Mouse (Mus musculus) lung, embryonic 14.5 days (tissue): ENCODE results near the gene Elp5. TPM values are rescaled to one million over a fixed set of nuclear protein-coding genes. Genes with fewer than 3 reads are reported as not detected.
"Not testable (repeated sequence)": the region's sequence is repeated elsewhere in the genome, so short reads cannot be mapped to it uniquely, and the experiment has no call there.

Source experiments
- ATAC-seq: fragments of 200-750 bp; cut with Nextera tagmentation; 2 replicates; pipeline ENCODE4 v1.8.0; 2017; ENCODE audit warnings: mild to moderate bottlenecking, moderate TSS enrichment, moderate library complexity; ENCODE audit not compliant: insufficient read depth
- DNase-seq: peaks from one replicate; pipeline ENCODE4 v3.0.0-alpha.2; 2015
- H3K27ac ChIP-seq: fragments of 300-500 bp; sonication (generic); 2 replicates; pipeline ENCODE4 v1.5.1; 2014; ENCODE audit warnings: low read depth, mild to moderate bottlenecking, moderate library complexity
- H3K27me3 ChIP-seq: fragments of 300-500 bp; sonication (generic); 2 replicates; pipeline ENCODE4 v1.6.1; 2014; ENCODE audit warnings: low read length, control low read depth; ENCODE audit not compliant: insufficient read depth
- H3K36me3 ChIP-seq: fragments of 300-500 bp; sonication (generic); 2 replicates; pipeline ENCODE4 v1.6.1; 2014; ENCODE audit warnings: control low read depth; ENCODE audit not compliant: insufficient read depth
- H3K4me1 ChIP-seq: fragments of 300-500 bp; sonication (generic); 2 replicates; pipeline ENCODE4 v1.6.1; 2014; ENCODE audit warnings: antibody characterized with exemption, control low read depth; ENCODE audit not compliant: insufficient read depth
- H3K4me2 ChIP-seq: fragments of 300-500 bp; sonication (generic); 2 replicates; pipeline ENCODE4 v1.6.1; 2014; ENCODE audit warnings: mild to moderate bottlenecking
- H3K4me3 ChIP-seq: fragments of 300-500 bp; sonication (generic); 2 replicates; pipeline ENCODE4 v1.5.1; 2014; ENCODE audit warnings: low read depth, low read length
- H3K9ac ChIP-seq: fragments of 300-500 bp; sonication (generic); 2 replicates; pipeline ENCODE4 v1.6.1; 2014
- H3K9me3 ChIP-seq: fragments of 300-500 bp; sonication (generic); 2 replicates; pipeline ENCODE4 v1.6.1; 2016; ENCODE audit warnings: low read depth, low read length, control low read depth
- CTCF ChIP-seq: IDR thresholded peaks from 2 replicates; pipeline ENCODE4 v1.5.1; 2016; ENCODE audit warnings: antibody characterized with exemption, low read depth
- WGBS: fragments of 180-500 bp; shearing (Covaris S2); extraction: QIAGEN DNeasy Blood & Tissue Kit; methylation state at CpG from one replicate; pipeline ENCODE4 v1.1.7; 2014; 5-methylcytosine and 5-hydroxymethylcytosine counted together
- polyA plus RNA-seq: library from polyadenylated mRNA; unstranded; fragments of >200 nt; fragmentation: Nextera tagmentation; extraction: Ambion mirVana; gene quantifications from 2 replicates; pipeline ENCODE4 v1.2.1, GENCODE M21; 2014

Elp5 gene
- polyA plus RNA-seq, 1 experiment from 2014 or later = 113 TPM

DNA sequence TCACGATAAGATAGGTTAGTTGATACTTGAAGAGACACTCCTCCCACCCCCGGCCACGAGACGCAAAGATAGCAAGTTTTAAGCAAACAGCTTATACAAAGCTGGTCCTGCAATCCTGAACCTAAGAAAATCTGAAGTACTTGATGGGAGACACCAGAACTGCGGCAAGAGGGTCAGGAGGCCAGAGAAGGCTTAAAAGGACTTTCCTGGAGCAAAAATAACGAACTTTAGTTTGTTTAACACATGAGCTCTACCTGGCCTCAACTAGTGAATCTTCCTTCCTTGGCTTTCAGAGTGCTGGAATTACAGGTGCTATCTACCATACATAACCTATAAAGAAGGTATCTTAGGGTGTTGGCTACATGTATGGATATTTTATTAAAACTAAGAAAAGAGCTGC is 47.6 kb downstream of the Elp5 start:
- ATAC-seq (no peak), DNase-seq (no peak)
- Histone ChIP-seq H3K27me3 (peaks cover 28% of the 10 kb centered on the region), H3K27ac (no peak overlapping the region), H3K4me1 (peaks cover 6% of the 10 kb centered on the region; the same call in 1 of the 2 replicates), H3K9ac (no peak overlapping the region), H3K4me3 (peak overlapping the region; percentile 54; the same call in 1 of the 2 replicates), H3K36me3 (no peaks in the 10 kb centered on the region), H3K9me3 (no peaks in the 10 kb centered on the region), H3K4me2 (peak overlapping the region; percentile 99)
- WGBS = 12% methylated on average over 6 of the region's 6 CpGs
- TF ChIP-seq CTCF = no peak

DNA sequence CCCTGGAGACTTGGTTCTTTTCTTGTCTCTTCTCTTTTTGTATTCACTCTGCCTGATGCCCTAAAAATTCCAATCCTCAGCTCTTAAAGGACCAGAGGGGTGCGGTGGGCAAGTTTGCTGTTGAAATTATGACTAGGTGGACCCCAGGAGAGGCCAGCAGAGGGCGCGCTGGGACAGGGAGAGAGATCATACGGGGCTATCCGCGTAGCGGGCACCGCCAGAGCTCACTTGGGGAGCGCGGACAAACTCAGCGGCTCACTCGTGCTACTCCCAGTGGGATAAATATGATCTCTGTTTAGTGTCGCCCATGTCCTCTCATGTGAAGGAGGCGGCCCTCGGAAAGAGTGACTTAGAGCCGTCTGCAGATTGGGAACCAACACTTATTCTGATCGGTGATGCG is 48.1 kb downstream of the Elp5 start:
- H3K4me1 ChIP-seq = peaks cover 6% of the 10 kb centered on the region; the same call in 1 of the 2 replicates
- peak overlapping the region; percentile 57 for H3K4me2 ChIP-seq
- peak; percentile 97 for DNase-seq
- peaks cover 28% of the 10 kb centered on the region for H3K27me3 ChIP-seq
- H3K9me3 ChIP-seq = no peaks in the 10 kb centered on the region
- no peaks in the 10 kb centered on the region for H3K36me3 ChIP-seq
- TF ChIP-seq CTCF = peak; percentile 95
- no peak overlapping the region for H3K27ac ChIP-seq
- ATAC-seq = peak; percentile 63
- WGBS = 1% methylated on average over 18 of the region's 18 CpGs
- no peak overlapping the region for H3K9ac ChIP-seq
- H3K4me3 ChIP-seq = peak overlapping the region; percentile 20

DNA sequence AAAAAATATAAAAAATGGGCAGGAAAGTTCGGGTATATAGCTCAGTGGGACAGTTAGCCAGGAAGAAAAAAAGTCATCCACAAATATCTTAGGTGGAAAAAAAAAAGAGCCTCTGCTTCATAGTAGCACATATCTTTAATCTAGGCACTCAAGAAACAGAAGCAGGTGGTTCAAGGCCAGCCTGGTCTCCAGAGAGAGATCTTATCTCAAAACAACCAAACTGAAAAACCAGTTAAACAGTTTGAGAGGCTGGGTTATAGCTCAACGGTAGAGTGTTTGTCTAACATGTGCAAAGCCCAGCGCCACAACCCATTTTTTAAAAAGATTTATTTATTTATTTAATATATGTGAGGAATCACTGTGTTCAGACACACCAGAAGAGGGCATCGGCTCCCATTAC is 49.3 kb downstream of the Elp5 start:
- ATAC-seq (no peak), DNase-seq (no peak)
- Histone ChIP-seq H3K27me3 (peaks cover 23% of the 10 kb centered on the region), H3K9ac (no peak overlapping the region), H3K36me3 (no peaks in the 10 kb centered on the region), H3K9me3 (no peaks in the 10 kb centered on the region), H3K4me3 (no peak overlapping the region), H3K27ac (no peak overlapping the region), H3K4me1 (peaks cover 6% of the 10 kb centered on the region; the same call in 1 of the 2 replicates), H3K4me2 (no peak overlapping the region)
- no peak for TF ChIP-seq CTCF
- WGBS = 50% methylated on average over 4 of the region's 4 CpGs

DNA sequence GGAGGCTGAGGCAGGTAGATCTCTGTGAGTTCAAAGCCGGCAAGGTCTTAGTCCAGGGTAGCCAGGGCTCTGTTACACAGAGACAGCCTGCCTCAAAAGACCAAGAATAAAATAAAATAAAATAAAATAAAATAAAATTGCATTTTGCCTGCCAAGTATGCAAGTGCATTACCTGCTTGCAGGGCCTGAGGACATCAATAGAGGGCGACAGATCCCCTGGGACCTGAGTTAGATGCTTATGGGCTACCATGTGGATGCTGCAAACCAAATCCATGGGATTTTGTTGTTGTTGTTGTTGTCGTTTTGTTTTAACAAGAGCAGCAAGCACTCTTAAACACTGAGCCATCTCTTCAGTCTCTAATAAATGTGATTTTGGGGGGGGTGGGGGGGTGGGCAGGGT is 50.1 kb downstream of the Elp5 start:
- Histone ChIP-seq H3K27me3 (peaks cover 20% of the 10 kb centered on the region), H3K27ac (no peak overlapping the region), H3K36me3 (no peaks in the 10 kb centered on the region), H3K4me2 (no peak overlapping the region), H3K4me1 (peaks cover 6% of the 10 kb centered on the region; the same call in 1 of the 2 replicates), H3K9me3 (no peaks in the 10 kb centered on the region), H3K4me3 (no peak overlapping the region), H3K9ac (no peak overlapping the region)
- peak; percentile 40 for TF ChIP-seq CTCF
- ATAC-seq = no peak
- WGBS = 39% methylated on average over 3 of the region's 3 CpGs
- DNase-seq = no peak

DNA sequence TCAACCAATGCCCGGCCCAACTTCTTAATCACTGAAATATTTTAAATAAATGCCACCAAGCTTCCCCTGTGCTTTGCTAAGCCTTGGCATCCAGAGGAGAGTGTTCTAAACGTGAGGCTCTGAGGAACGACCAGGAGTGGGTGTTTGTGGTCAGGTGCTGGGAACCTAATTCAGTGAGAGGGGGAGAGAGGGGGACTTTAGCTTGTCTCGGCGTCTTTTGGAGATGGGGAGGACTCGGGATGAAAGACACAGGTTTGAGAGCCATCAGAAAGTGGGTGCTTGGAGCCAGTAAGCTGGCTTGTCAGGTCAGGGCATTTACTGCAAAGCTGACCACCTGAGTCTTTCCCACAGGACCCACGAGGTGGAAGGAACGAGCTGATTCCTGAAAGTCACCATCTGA is 50.5 kb downstream of the Elp5 start:
- no peak overlapping the region for H3K27ac ChIP-seq
- no peak for TF ChIP-seq CTCF
- peaks cover 20% of the 10 kb centered on the region for H3K27me3 ChIP-seq
- no peaks in the 10 kb centered on the region for H3K36me3 ChIP-seq
- H3K4me2 ChIP-seq = no peak overlapping the region
- WGBS = 64% methylated on average over 8 of the region's 8 CpGs
- no peak overlapping the region for H3K9ac ChIP-seq
- ATAC-seq (no peak), DNase-seq (no peak)
- no peaks in the 10 kb centered on the region for H3K9me3 ChIP-seq
- H3K4me3 ChIP-seq = no peak overlapping the region
- H3K4me1 ChIP-seq = peaks cover 6% of the 10 kb centered on the region; the same call in 1 of the 2 replicates

DNA sequence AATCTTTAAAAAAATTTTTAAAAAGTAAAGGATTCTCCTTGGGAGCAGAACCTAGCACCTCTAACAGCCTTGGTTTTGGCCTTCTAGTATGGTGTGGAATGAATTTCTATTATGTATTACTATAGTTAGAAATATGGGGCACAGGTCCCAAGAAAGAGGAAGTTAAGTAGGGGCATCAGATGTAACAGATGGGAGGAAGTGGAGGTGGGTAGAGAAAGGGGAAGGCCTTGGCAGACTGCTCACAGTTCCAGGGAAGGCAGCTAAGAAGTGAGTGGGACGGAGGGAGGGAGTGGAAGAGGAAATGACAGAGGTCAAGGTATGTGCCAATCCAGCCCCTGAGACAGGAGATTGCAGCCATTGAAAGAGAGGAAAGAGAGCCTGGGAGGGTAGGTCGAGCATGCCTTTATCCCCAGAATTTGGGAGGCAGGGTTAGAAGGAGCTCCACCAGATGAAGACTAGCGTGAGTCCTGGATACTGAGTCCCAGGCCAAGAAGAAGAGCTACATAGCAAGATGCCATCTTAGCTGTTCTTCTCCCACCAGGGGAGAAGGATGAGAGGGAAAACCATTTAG is 51.3 kb downstream of the Elp5 start:
- no peak for DNase-seq
- H3K9ac ChIP-seq = no peak overlapping the region
- no peak for ATAC-seq
- no peak overlapping the region for H3K27ac ChIP-seq
- peaks cover 15% of the 10 kb centered on the region for H3K27me3 ChIP-seq
- no peaks in the 10 kb centered on the region for H3K36me3 ChIP-seq
- H3K4me2 ChIP-seq = no peak overlapping the region
- peaks cover 2% of the 10 kb centered on the region; the same call in 1 of the 2 replicates for H3K4me1 ChIP-seq
- no peaks in the 10 kb centered on the region for H3K9me3 ChIP-seq
- WGBS = 67% methylated on average over 3 of the region's 3 CpGs
- no peak overlapping the region for H3K4me3 ChIP-seq
- TF ChIP-seq CTCF = no peak

DNA sequence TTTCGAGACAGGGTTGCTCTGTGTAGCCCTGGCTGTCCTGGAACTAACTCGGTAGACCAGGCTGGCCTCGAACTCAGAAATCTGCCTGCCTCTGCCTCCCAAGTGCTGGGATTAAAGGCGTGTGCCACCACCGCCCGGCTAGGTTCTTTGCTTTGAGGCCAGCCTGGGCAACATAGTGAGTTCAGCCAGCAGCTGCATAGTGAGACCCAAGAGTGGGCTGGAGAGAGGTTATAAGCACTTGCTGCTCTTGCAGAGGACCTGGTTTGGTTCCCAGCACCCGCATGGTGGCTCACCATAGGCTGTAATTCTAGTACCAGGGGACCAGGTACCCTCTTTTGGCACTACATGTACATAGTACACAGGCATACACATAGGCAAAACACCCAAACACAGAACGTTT is 52.1 kb downstream of the Elp5 start:
- DNase-seq, H3K4me2 ChIP-seq, H3K36me3 ChIP-seq, ATAC-seq, H3K27me3 ChIP-seq, H3K9me3 ChIP-seq, H3K9ac ChIP-seq, H3K4me3 ChIP-seq, H3K4me1 ChIP-seq, H3K27ac ChIP-seq: not testable (repeated sequence)
- WGBS = 83% methylated on average over 8 of the region's 8 CpGs
